Mouse (Mus musculus): Measurements from ENCODE around the gene Mapk7.

GRCm38 (mm10) chr11:61494129-61494997, at the start of gene Mapk7:
- TF ChIP-seq CHD1 (IDR thresholded peaks at IDR 0.05; ENCODE audit: low read depth, low read length) (no peak), ZC3H11A (IDR thresholded peaks at IDR 0.05; ENCODE audit: low read depth, low read length) (no peak), EP300 (IDR thresholded peaks at IDR 0.05; ENCODE audit: low read length) (no peak), TCF12 (IDR thresholded peaks at IDR 0.05; ENCODE audit: low read depth, low read length) (peak; percentile 48; the same call in 1 of the 2 replicates), ETS1 (conservative IDR thresholded peaks at IDR 0.05; ENCODE audit: low read depth, low read length) (no peak), ZKSCAN1 (IDR thresholded peaks at IDR 0.05; ENCODE audit: borderline replicate concordance, low read depth, low read length) (no peak), ZMIZ1 (IDR thresholded peaks at IDR 0.05; ENCODE audit: low read depth, low read length) (no peak), UBTF (IDR thresholded peaks at IDR 0.05; ENCODE audit: low read depth, low read length) (no peak), TBP (conservative IDR thresholded peaks at IDR 0.05; ENCODE audit: low read depth, low read length) (0 out of 2 replicates have a peak, but pooled peaks have one; percentile 27), USF1 (IDR thresholded peaks at IDR 0.05; ENCODE audit: low read depth, low read length) (no peak), MEF2A (IDR thresholded peaks at IDR 0.05; ENCODE audit: borderline replicate concordance, low read depth, low read length) (0 out of 2 replicates have a peak, but pooled peaks have one; percentile 6), RCOR1 (conservative IDR thresholded peaks at IDR 0.05; ENCODE audit: low read depth, low read length) (no peak)
